Mouse (Mus musculus) intestine, embryonic 15.5 days (tissue): ENCODE data around the gene Baat. TPM values are rescaled to one million over a fixed set of nuclear protein-coding genes. Genes with fewer than 3 reads are reported as not detected.

Experiments used
- polyA plus RNA-seq: library from polyadenylated mRNA; unstranded; fragments of >200 nt; fragmentation: Nextera tagmentation; extraction: Ambion mirVana; gene quantifications from 2 replicates; pipeline ENCODE4 v1.2.1, GENCODE M21; 2015

The Baat gene
- polyA plus RNA-seq, 1 experiment from 2014 or later = 0.44 TPM

Other genes with a start within 250 kb of the Baat start
- 0.23 TPM in 1 of 2 replicates, not detected in the other for gene Acnat2, start 98.4 kb downstream of the Baat start, polyA plus RNA-seq
- 3.3 and 5.3 TPM in 2 replicates for gene Acnat1, start 32.6 kb downstream of the Baat start, polyA plus RNA-seq
- 91.6 and 106 TPM in 2 replicates for gene Mrpl50, start 14.5 kb upstream of the Baat start, polyA plus RNA-seq
- 4.8 and 5.7 TPM in 2 replicates for gene Zfp189, start 14.6 kb upstream of the Baat start, polyA plus RNA-seq
- 330 and 349 TPM in 2 replicates for gene Aldob, start 43.0 kb upstream of the Baat start, polyA plus RNA-seq
- 21.2 and 22.2 TPM in 2 replicates for gene Tmem246, start 91.3 kb upstream of the Baat start, polyA plus RNA-seq
- 28.8 and 32.2 TPM in 2 replicates for gene Rnf20, start 125.4 kb upstream of the Baat start, polyA plus RNA-seq
- gene Ppp3r2, start 175.5 kb upstream of the Baat start, polyA plus RNA-seq = 0.04 and 0.09 TPM in 2 replicates